18 mouse cellular contexts compared by ENCODE assay signal in the genomic region with DNA sequence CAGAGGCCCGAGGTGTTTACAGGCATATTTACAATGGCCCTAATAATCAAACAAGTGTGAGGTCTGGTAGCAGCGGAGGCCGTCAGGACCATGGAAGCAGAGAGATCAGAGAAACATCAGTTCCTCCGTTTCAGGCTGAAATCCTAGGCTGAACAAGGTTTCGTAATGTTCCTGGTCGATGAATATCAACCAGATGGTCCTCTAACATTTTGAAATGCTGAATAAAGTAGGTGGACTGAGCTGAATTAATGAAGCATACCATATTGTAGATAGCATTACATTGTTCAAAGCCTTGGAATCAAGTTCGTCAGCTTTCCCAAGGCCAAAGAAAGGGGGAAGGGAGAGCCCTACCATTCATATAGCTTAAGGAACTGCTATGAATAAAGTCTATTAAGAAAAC.
"Had no signal": no experiment of that assay in that cellular context is flagged by ENCODE, and none has a peak within 500 bp of the region (broad histone marks: within the 10 kb centered on the region; RNA-seq: fewer than 3 reads in every experiment).

No protein-coding gene starts in this region.

- H3K9ac ChIP-seq: lung, embryonic 14.5 days; midbrain, embryonic 12.5 days; neural tube, embryonic 13.5 days; neural tube, embryonic 15.5 days had no signal

- DNase-seq: lung, adult 18-20 months; lung, embryonic 14.5 days; lung, postnatal 10 days; lung, postnatal 4 days; midbrain, embryonic 14.5 days; retina, postnatal 1 day; right cerebral cortex, adult 18-20 months; right cerebral cortex, postnatal 25 days; right cerebral cortex, postnatal 4 days; spleen, adult 18-20 months; thymus, adult 18-20 months; thymus, postnatal 14 days; thymus, postnatal 36 days had no signal

- H3K4me3 ChIP-seq: midbrain, embryonic 10.5 days; midbrain, embryonic 12.5 days; myocyte; neural tube, embryonic 13.5 days; neural tube, embryonic 15.5 days had no signal

- H3K4me2 ChIP-seq: lung, embryonic 14.5 days; midbrain, embryonic 12.5 days; neural tube, embryonic 13.5 days; neural tube, embryonic 15.5 days had no signal

- H3K9me3 ChIP-seq: midbrain, embryonic 10.5 days; midbrain, embryonic 12.5 days; neural tube, embryonic 13.5 days; neural tube, embryonic 15.5 days had no signal

- H3K27ac ChIP-seq: midbrain, embryonic 10.5 days; midbrain, embryonic 12.5 days; neural tube, embryonic 13.5 days; neural tube, embryonic 15.5 days had no signal

- H3K27me3 ChIP-seq: neural tube, embryonic 13.5 days; neural tube, embryonic 15.5 days had no signal

- H3K4me1 ChIP-seq: neural tube, embryonic 13.5 days had no signal

- H3K36me3 ChIP-seq: midbrain, embryonic 10.5 days; midbrain, embryonic 12.5 days; neural tube, embryonic 13.5 days; neural tube, embryonic 15.5 days had no signal
